Mouse (Mus musculus): ENCODE measurements at regions not wholly inside any gene's neighbourhood (a gene's known extent, or its start where the extent isn't known, plus 50 kb on each side); places are given as distances from the start of the nearest gene placed in this dataset.

DNA sequence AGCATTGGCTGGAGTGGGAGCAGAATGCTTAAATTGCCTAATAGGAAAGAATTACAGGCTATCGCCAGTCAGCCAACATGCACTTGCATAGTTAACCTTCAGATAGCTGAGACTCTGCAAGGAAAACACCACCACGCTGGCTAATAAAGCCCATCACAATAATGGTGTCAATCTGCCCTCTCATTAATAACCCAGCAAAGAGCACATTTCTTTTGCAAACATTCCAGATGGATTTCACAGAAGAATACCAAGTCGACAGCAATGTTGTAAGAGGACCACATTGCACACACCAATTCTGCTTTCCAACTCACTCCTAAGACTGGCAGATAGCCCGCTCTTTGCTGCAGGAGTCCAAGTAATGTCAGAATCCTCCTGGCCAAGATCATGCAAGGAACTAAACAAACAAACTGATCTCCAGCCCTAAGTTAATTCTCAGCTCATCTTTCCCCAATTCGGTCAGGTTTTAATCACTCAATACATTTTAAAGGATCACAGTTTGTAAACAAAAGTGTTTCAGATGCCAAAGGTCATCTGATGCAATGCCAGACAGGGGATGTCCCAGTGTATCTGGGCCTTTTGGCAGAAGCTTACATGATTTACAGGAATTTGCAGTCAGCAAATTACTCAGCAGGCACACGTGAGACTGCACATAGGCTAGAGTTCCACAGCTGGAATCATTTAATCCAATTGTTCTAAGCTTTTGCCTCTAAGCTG lies 198.4 kb downstream of the Klf6 start:
- DNase-seq (ENCODE audit: low spot score) = no peak

GRCm38 (mm10) chr13:6060229-6060845 lies 199.1 kb downstream of the Klf6 start:
- no peak for DNase-seq (ENCODE audit: low spot score)

DNA sequence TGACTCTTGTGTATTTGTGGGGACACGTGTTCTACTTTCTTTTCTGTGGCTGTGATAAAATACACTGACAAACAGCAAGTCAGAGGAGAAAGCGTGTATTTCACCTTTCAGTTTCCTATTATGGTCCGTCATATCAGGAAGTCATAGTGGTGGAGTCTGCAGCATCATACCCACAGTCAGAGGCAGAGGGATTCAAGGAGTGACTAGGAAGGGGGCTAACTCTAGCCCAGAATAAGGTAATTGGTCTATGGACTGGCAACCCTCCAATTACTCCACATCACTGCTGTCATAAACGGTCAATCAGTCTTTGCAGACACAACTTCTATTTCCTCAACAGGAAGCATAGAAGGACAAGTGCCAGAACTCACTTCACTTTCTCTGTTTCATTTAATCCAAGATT lies 201.0 kb downstream of the Klf6 start:
- DNase-seq (ENCODE audit: low spot score) = no peak

DNA sequence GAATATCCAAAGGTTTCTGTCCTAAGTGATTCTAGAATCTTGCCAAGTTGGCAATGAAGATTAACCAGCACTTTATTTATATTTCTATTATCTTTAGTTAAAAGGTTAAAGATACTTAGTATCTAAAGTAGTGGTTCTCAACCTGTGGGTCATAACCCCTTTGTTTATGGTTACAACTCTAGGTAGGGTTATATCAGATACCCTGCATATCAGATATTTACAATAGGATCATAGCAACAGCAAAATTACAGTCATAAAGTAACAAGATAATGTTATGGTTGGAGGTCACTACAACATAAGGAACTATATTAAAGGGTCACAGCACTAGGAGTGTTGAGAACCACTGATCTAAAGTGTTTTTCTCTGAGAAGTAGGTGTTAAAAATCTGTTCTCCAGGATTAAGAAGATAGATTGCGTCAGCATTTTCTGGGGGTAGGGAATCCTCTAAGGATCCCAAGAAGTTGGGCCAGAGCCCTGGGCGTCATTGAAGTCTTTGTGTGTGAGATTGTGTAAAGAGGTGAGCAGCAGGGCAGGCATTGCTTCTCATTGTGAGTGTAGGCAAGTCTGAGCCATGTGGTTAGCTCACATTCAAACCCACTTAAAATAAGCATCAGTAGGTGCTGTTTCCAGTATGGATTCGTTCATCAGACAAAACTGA lies 201.6 kb downstream of the Klf6 start:
- no peak for DNase-seq (ENCODE audit: low spot score)

DNA sequence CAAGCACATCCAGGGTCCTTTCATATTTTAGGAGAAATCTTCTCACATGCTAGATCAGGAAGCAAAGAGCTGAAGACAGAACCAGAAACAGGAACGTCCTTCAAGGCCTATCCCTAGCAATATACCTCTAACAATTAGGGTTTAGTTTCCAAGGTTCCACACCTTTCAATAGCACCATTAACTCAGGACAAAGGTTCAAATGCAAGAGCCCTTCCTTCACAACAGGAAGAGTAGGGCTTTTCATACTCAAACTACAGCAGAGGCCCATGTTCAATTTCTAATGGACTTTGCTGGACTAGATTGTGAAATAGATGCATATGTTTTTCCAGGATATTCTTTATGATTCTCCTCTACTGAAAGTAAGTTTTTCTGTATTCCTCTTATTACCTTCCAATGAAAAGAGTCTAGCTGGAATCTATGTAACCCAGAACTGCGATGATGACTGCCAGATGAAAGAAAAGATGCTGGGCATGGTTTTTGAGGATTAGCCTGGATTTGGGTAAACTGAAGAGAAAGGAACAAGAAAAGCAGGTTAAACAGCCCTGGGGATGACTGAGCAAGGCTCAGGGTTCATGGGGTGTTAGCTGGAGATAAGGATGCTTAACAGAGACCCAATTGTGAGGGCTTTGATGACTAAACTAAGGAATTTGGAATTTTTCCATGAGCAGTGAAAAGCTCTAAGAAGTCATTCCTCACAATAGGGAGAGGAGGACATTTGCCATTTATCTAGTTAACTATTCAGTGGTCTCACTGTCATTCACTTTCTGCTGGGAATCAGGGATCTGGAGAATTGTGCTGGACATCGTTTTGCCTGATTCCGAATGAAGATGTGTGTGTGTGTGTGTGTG lies 215.9 kb downstream of the Klf6 start:
- no peak for DNase-seq (ENCODE audit: low spot score)

GRCm38 (mm10) chr13:6085891-6086290 lies 224.6 kb downstream of the Klf6 start:
- no peak for DNase-seq (ENCODE audit: low spot score)

DNA sequence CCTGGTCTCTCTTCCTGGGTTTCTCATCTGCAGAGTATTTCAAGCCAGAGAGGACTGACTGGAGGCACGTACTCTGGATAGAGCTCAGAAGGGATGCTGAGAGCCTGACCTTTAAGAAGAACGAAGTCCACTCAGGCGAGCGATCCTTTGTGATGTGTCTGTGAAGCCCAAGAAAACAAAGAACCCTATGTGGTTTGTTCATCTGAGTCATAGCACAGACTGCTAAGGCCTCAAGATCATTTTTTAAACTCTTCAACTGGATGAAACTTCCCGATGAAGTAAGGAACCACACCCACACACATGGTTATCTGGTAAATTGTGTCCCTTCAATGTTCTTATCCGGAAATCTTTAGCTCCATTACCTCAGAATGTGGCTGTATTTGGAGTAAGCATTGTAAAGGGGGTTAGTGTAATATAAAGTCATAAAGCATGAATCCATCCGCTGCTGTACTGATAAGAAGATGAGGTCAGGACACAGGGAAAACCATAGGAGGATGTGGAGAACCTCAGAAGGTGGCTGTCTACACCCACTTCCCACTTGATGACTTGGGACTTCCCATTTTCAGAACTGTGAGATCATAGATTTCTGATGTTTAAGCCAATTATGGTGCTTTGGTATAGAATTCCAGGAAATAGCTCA lies 247.9 kb downstream of the Klf6 start:
- no peak for DNase-seq (ENCODE audit: low spot score)

DNA sequence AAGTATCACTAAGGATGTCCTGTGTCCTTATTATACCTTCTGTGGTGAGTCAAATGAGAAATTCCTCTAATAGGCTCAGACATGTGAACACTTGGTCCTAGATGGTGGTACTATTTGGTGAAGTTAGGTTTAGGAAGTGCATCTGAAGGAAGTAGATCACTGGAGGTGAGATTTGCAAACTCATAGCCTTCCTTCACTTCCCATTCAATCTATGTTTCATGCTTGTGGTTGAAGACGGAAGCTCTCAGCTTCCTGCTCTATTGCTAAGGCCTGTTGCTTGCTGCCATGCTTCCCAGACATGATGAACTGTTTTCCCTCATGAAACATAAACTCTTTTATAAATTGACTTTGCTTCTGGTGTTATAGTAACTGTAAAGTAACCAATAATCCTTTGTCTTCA lies 258.4 kb downstream of the Klf6 start:
- DNase-seq (ENCODE audit: low spot score) = no peak

- no peak for DNase-seq (ENCODE audit: low spot score)
These were observed 266.0 kb downstream of the Klf6 start for GRCm38 (mm10) chr13:6127311-6127710.

GRCm38 (mm10) chr13:6128903-6129302 lies 267.6 kb downstream of the Klf6 start:
- no peak for DNase-seq (ENCODE audit: low spot score)

DNA sequence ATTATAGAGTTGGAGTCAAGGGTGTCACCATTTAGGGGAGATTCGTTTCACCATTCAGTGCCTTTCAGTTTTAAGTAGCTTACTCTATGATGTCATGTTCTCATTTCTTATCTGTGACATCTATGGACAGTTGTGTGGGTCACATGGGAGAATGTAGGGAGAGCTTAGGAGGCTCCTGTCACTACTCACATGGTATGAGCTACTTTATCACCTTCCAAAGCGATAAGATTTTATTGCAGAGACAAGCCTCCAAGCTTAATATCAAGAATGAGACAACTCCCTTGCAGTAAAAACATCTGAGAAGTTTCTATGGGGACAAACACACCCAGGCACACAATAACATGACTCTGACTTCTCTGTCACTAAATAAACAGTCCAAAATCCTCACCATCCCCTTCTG lies 270.1 kb downstream of the Klf6 start:
- no peak for DNase-seq (ENCODE audit: low spot score)

GRCm38 (mm10) chr13:6137170-6137569 lies 275.9 kb downstream of the Klf6 start:
- DNase-seq (ENCODE audit: low spot score) = no peak

DNA sequence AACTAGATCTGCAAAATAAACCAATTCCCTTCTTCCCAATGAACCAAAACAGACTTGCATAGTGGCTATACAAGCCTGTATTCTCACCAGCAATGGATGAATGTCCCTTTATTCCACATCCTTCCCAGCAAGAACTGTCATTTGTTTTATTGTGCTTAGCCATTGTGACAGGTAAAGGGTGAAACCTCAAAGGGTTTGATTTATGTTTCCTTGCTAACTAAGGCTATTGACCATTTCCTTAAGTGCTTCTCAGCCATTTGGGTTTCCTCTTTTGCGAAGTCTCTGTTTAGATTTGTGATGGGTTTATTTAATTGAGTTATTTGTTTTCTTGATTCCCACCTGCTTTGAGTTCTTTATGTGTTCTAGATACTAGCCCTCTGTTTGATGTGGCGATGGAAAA lies 281.5 kb downstream of the Klf6 start:
- no peak for DNase-seq (ENCODE audit: low spot score)

- no peak for DNase-seq (ENCODE audit: low spot score)
These were observed 292.4 kb downstream of the Klf6 start for GRCm38 (mm10) chr13:6153657-6154056.

DNA sequence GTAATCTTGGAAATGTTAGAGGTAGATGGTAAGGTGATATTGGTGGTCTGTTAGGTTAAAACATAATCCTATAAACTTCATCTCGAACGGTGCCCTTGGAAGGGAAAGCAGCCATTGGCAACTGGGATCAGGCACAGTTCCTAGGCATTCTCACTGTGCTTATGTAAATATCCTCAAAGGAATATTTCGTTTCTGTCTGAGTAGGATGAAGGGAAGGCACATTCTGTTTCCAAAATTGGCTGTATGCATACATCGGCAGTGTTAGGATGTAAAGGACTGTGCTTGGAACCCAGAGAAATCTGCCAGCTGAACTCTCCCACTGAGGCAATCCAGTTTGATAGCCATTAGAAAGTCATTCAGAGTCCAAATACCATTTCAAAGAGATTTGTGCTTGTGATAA lies 294.9 kb downstream of the Klf6 start:
- no peak for DNase-seq (ENCODE audit: low spot score)

GRCm38 (mm10) chr13:6157029-6157428 lies 295.7 kb downstream of the Klf6 start:
- DNase-seq (ENCODE audit: low spot score) = no peak

GRCm38 (mm10) chr13:6157946-6158345 lies 296.7 kb downstream of the Klf6 start:
- DNase-seq (ENCODE audit: low spot score) = no peak

DNA sequence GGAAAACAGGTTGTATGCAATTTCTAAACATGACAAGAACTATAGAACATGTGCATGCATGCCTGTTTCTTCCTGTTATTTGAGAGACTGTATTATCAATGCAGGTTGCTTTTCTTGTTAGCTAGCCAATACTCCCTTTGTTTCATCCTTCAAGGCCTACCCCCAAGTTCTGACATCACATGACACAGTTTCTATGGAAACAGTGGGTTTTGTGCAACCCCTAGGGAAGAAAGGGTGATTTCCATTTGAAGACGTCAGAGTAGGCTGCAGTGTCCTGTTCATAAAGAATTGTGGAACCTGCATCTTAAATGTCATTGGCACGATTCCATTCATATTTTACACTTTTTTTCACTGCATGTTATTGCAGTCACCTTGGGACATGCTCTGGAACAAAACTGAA lies 298.1 kb downstream of the Klf6 start:
- no peak for DNase-seq (ENCODE audit: low spot score)

- DNase-seq (ENCODE audit: low spot score) = no peak
These were observed 304.6 kb downstream of the Klf6 start for GRCm38 (mm10) chr13:6165916-6166315.

- DNase-seq (ENCODE audit: low spot score) = no peak
These were observed 305.9 kb downstream of the Klf6 start for GRCm38 (mm10) chr13:6167055-6167761.

- DNase-seq (ENCODE audit: low spot score) = no peak
These were observed 311.8 kb downstream of the Klf6 start for GRCm38 (mm10) chr13:6173095-6173494.

All from testis, postnatal 14 days (tissue).